Comparison of ENCODE assay signal across 1 mouse cellular context in the genomic region with DNA sequence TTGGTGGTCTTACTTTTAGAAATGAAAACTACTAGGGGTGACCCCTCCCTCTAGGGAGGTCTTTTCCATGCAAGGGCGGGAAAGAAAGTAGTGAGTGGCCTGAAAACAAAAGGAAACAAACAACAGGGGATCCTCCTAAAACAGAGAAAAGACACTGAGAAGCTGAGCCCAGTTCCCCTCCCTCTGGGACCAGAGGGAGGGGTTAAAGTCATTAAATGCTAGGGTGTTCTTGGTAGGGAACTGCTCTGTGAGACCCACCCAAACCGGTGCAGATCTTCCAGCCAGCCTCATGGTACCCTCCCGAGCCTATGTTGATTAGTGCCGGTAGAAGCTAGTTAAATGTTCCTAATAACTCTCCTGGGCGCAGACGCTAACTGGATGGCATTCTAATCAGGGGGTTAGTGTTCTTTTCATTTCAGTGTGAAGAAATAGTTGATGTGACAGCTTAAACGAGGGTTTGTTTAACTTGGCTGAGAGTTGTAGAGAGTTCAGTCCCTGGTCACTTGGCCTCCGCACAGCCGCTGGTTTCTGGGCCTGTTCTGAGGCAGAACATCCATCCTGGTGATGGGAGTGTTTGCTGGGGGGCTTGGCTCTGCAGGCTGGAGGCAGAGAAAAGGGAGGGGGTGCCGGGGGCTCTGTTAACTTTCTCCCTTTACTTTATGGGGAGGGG.
TF ChIP-seq lines count a peak whose summit lies in the region.

No protein-coding gene starts in this region.

TF ChIP-seq in MEL, 35 proteins besides CTCF, POLR2A, EP300 and RAD21 (continued from another document):
- TF ChIP-seq MYB (IDR thresholded peaks at IDR 0.05; ENCODE audit: low read depth, low read length) (no peak), CHD1 (IDR thresholded peaks at IDR 0.05; ENCODE audit: low read depth, low read length) (no peak)
